Mouse (Mus musculus): ENCODE measurements at regions not wholly inside any gene's neighbourhood (a gene's known extent, or its start where the extent isn't known, plus 50 kb on each side); places are given as distances from the start of the nearest gene placed in this dataset.
A peak's percentile ranks its signal among the peaks of the same experiment; 100 is the strongest.

- no peak for ATAC-seq
These were observed 314.9 kb downstream of the Mllt3 start for GRCm38 (mm10) chr4:87718166-87718805.

- no peak for ATAC-seq
These were observed 317.8 kb downstream of the Mllt3 start for GRCm38 (mm10) chr4:87715212-87715933.

- ATAC-seq, result no peak
These were observed 320.5 kb downstream of the Mllt3 start for GRCm38 (mm10) chr4:87712691-87713090.

- no peak for ATAC-seq
These were observed 320.9 kb downstream of the Mllt3 start for GRCm38 (mm10) chr4:87712286-87712685.

- ATAC-seq, result no peak
These were observed 321.9 kb downstream of the Mllt3 start for GRCm38 (mm10) chr4:87711185-87711827.

- no peak for ATAC-seq
These were observed 324.1 kb downstream of the Mllt3 start for GRCm38 (mm10) chr4:87708981-87709645.

GRCm38 (mm10) chr4:87707386-87707785, 325.8 kb downstream of the Mllt3 start:
- no peak for ATAC-seq

- no peak for ATAC-seq
These were observed 330.3 kb downstream of the Mllt3 start for GRCm38 (mm10) chr4:87702834-87703233.

GRCm38 (mm10) chr4:87702290-87702689, 330.9 kb downstream of the Mllt3 start:
- no peak for ATAC-seq

- no peak for ATAC-seq
These were observed 332.1 kb downstream of the Mllt3 start for GRCm38 (mm10) chr4:87701024-87701423.

GRCm38 (mm10) chr4:87700508-87700907, 332.7 kb downstream of the Mllt3 start:
- ATAC-seq, result no peak

GRCm38 (mm10) chr4:87699586-87699985, 333.6 kb downstream of the Mllt3 start:
- ATAC-seq, result no peak

- no peak for ATAC-seq
These were observed 334.4 kb downstream of the Mllt3 start for GRCm38 (mm10) chr4:87698750-87699149.

- ATAC-seq, result no peak
These were observed 336.2 kb downstream of the Mllt3 start for GRCm38 (mm10) chr4:87696921-87697320.

GRCm38 (mm10) chr4:87695811-87696210, 337.4 kb downstream of the Mllt3 start:
- no peak for ATAC-seq

- ATAC-seq, result no peak
These were observed 340.4 kb downstream of the Mllt3 start for GRCm38 (mm10) chr4:87692741-87693140.

GRCm38 (mm10) chr4:87684952-87685351, 348.2 kb downstream of the Mllt3 start:
- ATAC-seq, result no peak

GRCm38 (mm10) chr4:87682783-87683182, 350.4 kb downstream of the Mllt3 start:
- no peak for ATAC-seq

GRCm38 (mm10) chr4:87671101-87671500, 362.1 kb downstream of the Mllt3 start:
- ATAC-seq, result no peak

- ATAC-seq, result no peak
These were observed 363.0 kb downstream of the Mllt3 start for GRCm38 (mm10) chr4:87670167-87670566.

- ATAC-seq, result peak; percentile 88
These were observed 363.7 kb downstream of the Mllt3 start for GRCm38 (mm10) chr4:87669480-87669879.

- no peak for ATAC-seq
These were observed 364.9 kb downstream of the Mllt3 start for GRCm38 (mm10) chr4:87668314-87668713.

GRCm38 (mm10) chr4:87667556-87668154, 365.5 kb downstream of the Mllt3 start:
- no peak for ATAC-seq
